Mouse (Mus musculus) inflammation-experienced regulatory T-cells, adult 6 months (primary cell): ENCODE data around the gene Olfr822. TPM values are rescaled to one million over a fixed set of nuclear protein-coding genes. Genes with fewer than 3 reads are reported as not detected.
"Not testable (repeated sequence)": the region's sequence is repeated elsewhere in the genome, so short reads cannot be mapped to it uniquely, and the experiment has no call there.

Experiments
- ATAC-seq: one replicate; pipeline ENCODE4 v1.8.0; 2017
- polyA plus RNA-seq, 3 experiments: library from polyadenylated mRNA; unstranded; fragments of 100-300 nt; shearing (Covaris generic); gene quantifications; one replicate each; pipeline ENCODE4 v1.2.1; 2017

The Olfr822 gene
- under 1 TPM in 1 of 3 experiments, not detected in 2; 0.16 TPM for polyA plus RNA-seq

DNA sequence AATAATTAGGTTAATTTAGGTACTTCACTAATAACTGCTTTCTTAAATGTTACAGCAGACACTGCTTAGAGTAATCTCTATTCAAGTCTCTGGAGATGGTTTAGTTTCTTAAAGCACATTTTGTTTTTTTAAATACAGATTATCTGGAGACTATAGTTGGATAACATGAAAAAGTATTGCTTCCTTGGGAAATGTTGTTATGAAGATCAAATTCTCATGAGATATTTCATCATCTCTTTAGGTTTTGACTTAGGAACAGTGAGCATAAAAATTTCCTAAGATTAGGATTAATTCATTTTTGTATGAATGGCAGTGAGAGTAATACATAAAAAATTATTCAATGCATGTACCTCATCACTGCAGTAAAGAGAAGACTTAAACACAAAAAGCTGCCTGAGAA, at the start of gene Olfr822:
Olfr822 (plus strand) TSS at position 301 of the 400 bp plus-strand sequence.
- no peak for ATAC-seq

GRCm38 (mm10) chr10:130030048-130030447, 41.0 kb upstream of the Olfr822 start, which contains the start of gene Olfr821:
Olfr821 (plus strand) TSS chr10:130030348.
- ATAC-seq = no peak

DNA sequence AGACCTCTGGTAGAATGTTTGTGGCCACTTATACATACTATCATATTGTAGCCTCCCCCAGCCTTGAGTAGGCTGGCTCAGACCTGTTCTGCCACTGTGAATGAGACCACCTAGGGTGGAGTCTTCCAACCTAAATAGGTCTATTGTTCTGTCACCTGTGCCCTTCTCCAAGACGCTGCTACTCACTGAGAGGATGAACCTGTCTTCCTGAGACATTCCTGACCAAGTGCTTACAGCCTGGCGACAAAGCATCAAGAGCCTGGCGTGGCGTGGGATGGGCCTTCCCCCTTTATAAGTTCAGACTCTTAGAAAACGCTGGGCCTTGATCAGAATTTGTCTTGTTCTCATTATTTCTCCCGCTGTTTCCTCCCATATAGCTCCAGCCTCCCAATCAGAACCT, 33.9 kb upstream of the Olfr822 start:
- ATAC-seq = no peak

GRCm38 (mm10) chr10:130092838-130093440, 21.9 kb downstream of the Olfr822 start:
- peak; percentile 50 for ATAC-seq

DNA sequence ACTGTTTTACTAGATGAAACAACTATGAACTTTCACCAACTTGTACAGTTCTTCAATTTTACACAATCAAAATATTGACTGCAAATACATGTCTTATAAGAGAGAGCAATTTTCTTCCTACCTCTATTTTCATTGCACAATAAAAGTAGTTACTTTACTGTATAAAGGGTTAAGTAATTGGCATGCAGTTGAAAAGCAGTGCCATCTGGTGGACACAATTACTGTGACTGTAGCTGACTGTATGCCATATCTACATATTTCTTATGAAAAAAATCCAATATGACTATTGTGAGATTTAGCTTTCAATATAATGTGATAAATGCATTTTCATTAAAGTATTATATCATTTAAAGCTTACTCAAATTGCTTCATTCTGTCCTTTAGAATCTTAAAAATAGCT, 25.1 kb downstream of the Olfr822 start:
- ATAC-seq = no peak

DNA sequence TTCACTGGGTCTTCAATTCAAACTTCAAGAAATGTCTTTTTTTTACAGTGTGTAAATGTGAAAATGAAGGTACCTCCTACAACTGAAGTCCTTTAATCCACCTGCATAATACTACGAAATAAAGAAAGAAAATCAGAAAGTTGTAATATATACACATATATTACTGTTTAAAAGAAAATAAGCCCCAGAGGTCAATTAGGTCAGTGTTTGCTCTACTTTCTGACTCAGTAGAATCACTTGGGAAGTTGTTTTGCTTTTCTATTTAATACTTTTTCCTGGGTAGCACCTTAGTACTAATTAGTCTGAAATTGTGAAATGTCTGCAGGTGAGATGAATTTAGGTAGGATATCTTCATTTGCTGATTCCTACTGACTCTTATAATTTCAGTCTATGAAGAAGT, 44.3 kb downstream of the Olfr822 start, which contains the start of gene Olfr823:
Olfr823 (minus strand) TSS at position 101 of the 400 bp plus-strand sequence.
- ATAC-seq = not testable (repeated sequence)

- not testable (repeated sequence) for ATAC-seq
These were observed 45.0 kb downstream of the Olfr822 start for GRCm38 (mm10) chr10:130116045-130116444.

Other genes with a start within 250 kb of the Olfr822 start
- not detected for gene Olfr812, start 225.1 kb upstream of the Olfr822 start, polyA plus RNA-seq
- not detected for gene Olfr813, start 215.8 kb upstream of the Olfr822 start, polyA plus RNA-seq
- not detected for gene Olfr814, start 191.4 kb upstream of the Olfr822 start, polyA plus RNA-seq
- gene Olfr815, start 165.3 kb upstream of the Olfr822 start, polyA plus RNA-seq = under 1 TPM in 1 of 3 experiments, not detected in 2; 0.35 TPM
- gene Olfr816, start 155.6 kb upstream of the Olfr822 start, polyA plus RNA-seq = not detected
- not detected for gene Olfr818, start 122.1 kb upstream of the Olfr822 start, polyA plus RNA-seq
- gene Olfr819, start 103.9 kb upstream of the Olfr822 start, polyA plus RNA-seq = not detected
- not detected for gene Olfr247, start 95.1 kb upstream of the Olfr822 start, polyA plus RNA-seq
- gene Gm10310, start 86.1 kb upstream of the Olfr822 start, polyA plus RNA-seq = under 1 TPM in 1 of 3 experiments, not detected in 2; 0.19 TPM
- not detected for gene Olfr820, start 58.6 kb upstream of the Olfr822 start, polyA plus RNA-seq
- not detected for gene Olfr821, start 40.9 kb upstream of the Olfr822 start, polyA plus RNA-seq
- not detected for gene Olfr823, start 44.2 kb downstream of the Olfr822 start, polyA plus RNA-seq
- not detected for gene Olfr824, start 58.8 kb downstream of the Olfr822 start, polyA plus RNA-seq
- under 1 TPM in 1 of 3 experiments, not detected in 2; 0.21 TPM for gene Olfr825, start 95.6 kb downstream of the Olfr822 start, polyA plus RNA-seq
- gene Olfr826, start 113.0 kb downstream of the Olfr822 start, polyA plus RNA-seq = not detected
- not detected for gene Olfr827, start 143.2 kb downstream of the Olfr822 start, polyA plus RNA-seq
- not detected for gene Neurod4, start 209.0 kb downstream of the Olfr822 start, polyA plus RNA-seq